Mouse (Mus musculus): ENCODE results near the gene Ctbp2. TPM values are rescaled to one million over a fixed set of nuclear protein-coding genes. Genes with fewer than 3 reads are reported as not detected.

The Ctbp2 gene
- polyA plus RNA-seq, 1 experiment from 2014 or later = 46.8 TPM

DNA sequence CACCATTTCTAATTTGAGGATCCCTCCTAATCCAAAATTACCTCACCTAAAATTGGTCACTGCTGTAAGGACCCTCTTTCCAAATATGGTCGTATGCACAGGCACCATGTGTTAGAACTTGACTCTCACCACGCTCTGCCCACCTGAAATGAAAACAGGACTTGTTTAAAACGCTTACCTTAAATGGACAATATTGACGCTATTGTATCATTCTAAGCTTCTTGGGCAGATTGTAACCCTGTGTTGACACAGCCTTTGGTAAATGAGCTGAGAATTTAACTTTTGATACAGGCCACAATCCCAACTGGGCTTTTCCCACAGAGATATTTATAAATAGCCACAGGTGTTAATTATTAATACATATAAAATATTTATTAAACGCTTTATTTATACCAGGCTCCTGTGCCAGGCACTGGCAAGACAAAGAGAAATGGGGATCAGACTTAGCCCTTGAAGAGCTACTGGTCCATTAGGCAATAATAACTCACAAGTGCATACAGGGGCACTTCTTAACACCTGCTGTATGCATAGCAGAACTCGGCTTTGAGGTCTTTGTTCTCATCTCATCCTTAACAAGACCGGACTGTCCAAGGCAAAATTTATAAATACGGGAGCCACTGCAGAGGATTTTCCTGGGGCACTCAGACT lies 15.7 kb upstream of the Ctbp2 start:
- no peak overlapping the region for H3K4me2 ChIP-seq
- H3K36me3 ChIP-seq = no peaks in the 10 kb centered on the region
- no peak overlapping the region for H3K27ac ChIP-seq (replicated peaks)
- H3K27me3 ChIP-seq (replicated peaks) = no peaks in the 10 kb centered on the region
- no peak overlapping the region for H3K9ac ChIP-seq
- no peaks in the 10 kb centered on the region for H3K4me1 ChIP-seq
- ATAC-seq (ENCODE audit: extremely low read depth, insufficient number of reproducible peaks, low FRiP score, low TSS enrichment) = no peak
- 0 out of 2 replicates have a peak, but pooled peaks cover 5% of the 10 kb centered on the region for H3K9me3 ChIP-seq
- WGBS = 75% methylated on average over 8 of the region's 8 CpGs
- no peak overlapping the region for H3K4me3 ChIP-seq

GRCm38 (mm10) chr7:133133552-133133951 lies 9.4 kb upstream of the Ctbp2 start:
- ATAC-seq (ENCODE audit: extremely low read depth, insufficient number of reproducible peaks, low FRiP score, low TSS enrichment) = no peak
- 69% methylated on average over 5 of the region's 5 CpGs for WGBS
- H3K27ac ChIP-seq (replicated peaks) = no peak overlapping the region

GRCm38 (mm10) chr7:133132702-133133101 lies 8.5 kb upstream of the Ctbp2 start:
- Histone ChIP-seq H3K9me3 (no peaks in the 10 kb centered on the region), H3K4me2 (no peak overlapping the region), H3K4me1 (no peaks in the 10 kb centered on the region), H3K27me3 (replicated peaks) (no peaks in the 10 kb centered on the region), H3K27ac (replicated peaks) (no peak overlapping the region), H3K4me3 (no peak overlapping the region), H3K36me3 (no peaks in the 10 kb centered on the region), H3K9ac (no peak overlapping the region)
- no peak for ATAC-seq (ENCODE audit: extremely low read depth, insufficient number of reproducible peaks, low FRiP score, low TSS enrichment)
- WGBS = 88% methylated on average over 5 of the region's 5 CpGs

More at GRCm38 (mm10) chr7:133133552-133133951, 9.4 kb upstream of the Ctbp2 start:
- H3K9ac ChIP-seq = no peak overlapping the region
- H3K9me3 ChIP-seq = no peaks in the 10 kb centered on the region
- H3K36me3 ChIP-seq = no peaks in the 10 kb centered on the region
- H3K27me3 ChIP-seq (replicated peaks) = no peaks in the 10 kb centered on the region
- no peaks in the 10 kb centered on the region for H3K4me1 ChIP-seq
- no peak overlapping the region for H3K4me2 ChIP-seq
- no peak overlapping the region for H3K4me3 ChIP-seq

DNA sequence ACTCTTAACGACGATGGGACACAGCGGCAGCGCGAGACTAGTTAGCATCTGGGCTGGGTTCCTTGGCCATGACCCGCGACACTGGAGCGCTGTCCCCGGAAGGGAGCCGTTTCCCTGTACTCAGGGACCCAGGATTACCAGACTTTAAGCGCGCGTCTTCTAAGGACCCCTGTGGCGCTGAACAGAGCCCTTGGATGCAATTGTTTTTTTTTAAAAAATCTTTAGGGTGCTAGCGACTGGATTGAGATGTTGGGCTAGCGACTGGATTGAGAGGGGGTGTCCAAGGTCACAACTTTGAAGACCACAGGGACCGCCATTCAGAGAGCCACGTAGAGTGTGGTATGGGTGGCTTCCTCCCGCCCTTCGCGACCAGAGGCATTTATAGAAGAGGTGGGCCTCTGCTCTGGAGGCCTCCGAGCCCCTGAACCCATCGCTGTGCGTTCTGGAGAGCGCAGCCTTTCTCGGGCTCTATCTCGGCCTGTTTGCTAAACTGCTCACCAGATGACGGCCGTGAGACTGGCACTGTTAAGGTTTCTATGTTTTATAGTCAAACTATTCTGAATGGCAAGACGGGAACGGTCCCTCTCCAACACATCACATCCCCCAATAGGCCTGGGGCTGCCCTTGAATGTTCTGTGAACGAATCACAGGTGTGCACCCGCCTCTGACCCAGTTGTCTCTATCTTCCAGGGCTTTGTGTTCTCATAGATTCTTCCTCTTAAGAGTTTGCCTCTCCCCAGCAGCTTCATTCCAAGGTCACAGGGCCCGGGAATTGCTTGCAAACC lies 739 bp upstream of the Ctbp2 start:
- H3K27ac ChIP-seq (replicated peaks) = peak overlapping the region; percentile 97
- no peaks in the 10 kb centered on the region for H3K36me3 ChIP-seq
- peak overlapping the region; percentile 85 for H3K4me2 ChIP-seq
- H3K9ac ChIP-seq = peak overlapping the region; percentile 99
- H3K4me3 ChIP-seq = peak overlapping the region; percentile 95
- WGBS = 7% methylated on average over 34 of the region's 34 CpGs
- H3K27me3 ChIP-seq (replicated peaks) = no peaks in the 10 kb centered on the region; the same call in 1 of the 2 replicates
- no peak for ATAC-seq (ENCODE audit: extremely low read depth, insufficient number of reproducible peaks, low FRiP score, low TSS enrichment)
- no peaks in the 10 kb centered on the region for H3K9me3 ChIP-seq
- H3K4me1 ChIP-seq = peaks cover 24% of the 10 kb centered on the region

- Histone ChIP-seq H3K36me3 (no peaks in the 10 kb centered on the region), H3K27ac (replicated peaks) (peak within 1 kb of the TSS; percentile 97), H3K4me2 (peak within 1 kb of the TSS; percentile 85), H3K27me3 (replicated peaks) (no peaks in the 10 kb centered on the region; the same call in 1 of the 2 replicates), H3K9me3 (no peaks in the 10 kb centered on the region), H3K9ac (peak within 1 kb of the TSS; percentile 99), H3K4me3 (peak within 1 kb of the TSS; percentile 95), H3K4me1 (peaks cover 39% of the 10 kb centered on the region)
- under 1% methylated on average over 38 of the region's 53 CpGs for WGBS
- ATAC-seq (ENCODE audit: extremely low read depth, insufficient number of reproducible peaks, low FRiP score, low TSS enrichment) = peak; percentile 31; the same call in 1 of the 2 replicates
Measured at GRCm38 (mm10) chr7:133123244-133123998, 733 bp downstream of the Ctbp2 start, which contains the start of gene Fgfr2. Gene Fgfr2 (minus strand): TSS chr7:133123350.

GRCm38 (mm10) chr7:133122379-133123243 lies 1.5 kb downstream of the Ctbp2 start:
- H3K27me3 ChIP-seq (replicated peaks) = no peaks in the 10 kb centered on the region; the same call in 1 of the 2 replicates
- peak overlapping the region; percentile 99 for H3K9ac ChIP-seq
- 0 out of 2 replicates have a peak, but pooled peaks have one; percentile 12 for ATAC-seq (ENCODE audit: extremely low read depth, insufficient number of reproducible peaks, low FRiP score, low TSS enrichment)
- H3K4me3 ChIP-seq = peak overlapping the region; percentile 95
- peaks cover 47% of the 10 kb centered on the region for H3K4me1 ChIP-seq
- peak overlapping the region; percentile 97 for H3K27ac ChIP-seq (replicated peaks)
- no peaks in the 10 kb centered on the region for H3K9me3 ChIP-seq
- under 1% methylated on average over 78 of the region's 102 CpGs for WGBS
- peak overlapping the region; percentile 85 for H3K4me2 ChIP-seq
- no peaks in the 10 kb centered on the region for H3K36me3 ChIP-seq

DNA sequence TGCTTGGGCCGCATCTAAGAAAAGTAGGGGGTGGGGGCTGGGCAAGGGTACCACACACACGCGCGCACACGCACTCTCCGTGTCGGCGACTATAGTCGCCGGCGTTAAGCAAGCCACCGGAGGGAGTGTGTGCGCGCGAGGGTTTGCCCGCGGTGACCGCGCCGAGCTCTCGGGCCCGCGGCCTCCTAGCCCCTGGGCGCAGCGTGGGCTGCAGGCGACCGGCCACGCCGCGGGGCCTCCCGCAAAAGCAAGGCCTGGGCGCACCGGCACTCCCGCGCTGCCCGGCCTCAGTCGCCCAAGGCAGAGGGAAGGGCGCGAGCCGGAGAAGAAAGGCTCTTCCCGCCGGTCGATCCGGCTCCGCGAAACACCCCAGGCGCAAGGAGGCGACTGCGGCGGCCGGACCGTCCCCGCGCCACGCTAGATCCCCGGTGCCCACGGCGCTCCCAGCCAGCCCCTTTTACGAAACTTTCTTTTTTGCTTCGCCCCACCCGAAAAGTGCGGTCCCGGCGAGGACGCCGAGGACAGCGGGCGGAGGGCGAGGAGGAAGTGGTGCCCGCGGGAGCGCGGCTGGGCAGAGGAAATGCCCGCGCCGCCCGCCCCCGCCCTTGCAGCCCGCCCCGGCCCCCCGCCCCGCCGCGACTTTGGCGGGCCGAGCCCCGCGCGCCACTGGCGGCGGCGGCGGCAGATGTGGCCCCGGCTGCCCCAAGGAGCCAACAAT lies 2.3 kb downstream of the Ctbp2 start:
- peak overlapping the region; percentile 95 for H3K4me3 ChIP-seq
- peaks cover 55% of the 10 kb centered on the region for H3K4me1 ChIP-seq
- peak overlapping the region; percentile 85 for H3K4me2 ChIP-seq
- H3K27me3 ChIP-seq (replicated peaks) = no peaks in the 10 kb centered on the region; the same call in 1 of the 2 replicates
- WGBS = under 1% methylated on average over 86 of the region's 94 CpGs
- ATAC-seq (ENCODE audit: extremely low read depth, insufficient number of reproducible peaks, low FRiP score, low TSS enrichment) = no peak
- no peaks in the 10 kb centered on the region for H3K36me3 ChIP-seq
- no peaks in the 10 kb centered on the region for H3K9me3 ChIP-seq
- H3K27ac ChIP-seq (replicated peaks) = peak overlapping the region; percentile 97
- peak overlapping the region; percentile 99 for H3K9ac ChIP-seq

DNA sequence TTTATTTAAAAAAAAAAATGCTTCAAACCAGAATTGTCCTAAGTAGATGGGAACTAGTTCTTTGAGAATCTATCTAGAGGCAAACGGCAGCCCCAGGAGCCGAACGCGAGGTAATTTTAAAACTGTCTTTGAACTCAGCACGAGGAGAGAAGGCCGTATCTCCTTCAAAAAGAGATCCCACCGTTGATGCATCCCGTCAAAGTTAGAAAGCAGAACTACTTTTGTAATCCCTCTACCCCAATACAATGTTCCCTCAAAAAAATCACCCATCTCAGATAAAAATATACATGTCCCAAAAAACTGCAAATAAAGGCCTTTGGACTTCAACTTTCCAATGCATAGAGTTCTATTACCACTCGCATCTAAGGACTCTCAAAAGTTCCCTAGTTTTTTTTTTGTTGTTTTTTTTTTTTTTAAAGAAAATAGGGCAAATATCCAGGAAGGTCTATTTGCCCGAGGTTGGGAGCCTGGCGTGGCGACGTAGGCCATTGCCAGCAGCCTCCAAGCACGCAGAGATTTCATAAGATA lies 3.0 kb downstream of the Ctbp2 start:
- peak overlapping the region; percentile 99 for H3K9ac ChIP-seq
- H3K9me3 ChIP-seq = no peaks in the 10 kb centered on the region
- WGBS = 2% methylated on average over 14 of the region's 14 CpGs
- peak overlapping the region; percentile 97 for H3K27ac ChIP-seq (replicated peaks)
- peaks cover 62% of the 10 kb centered on the region for H3K4me1 ChIP-seq
- peak overlapping the region; percentile 95 for H3K4me3 ChIP-seq
- H3K4me2 ChIP-seq = peak overlapping the region; percentile 85
- no peaks in the 10 kb centered on the region for H3K27me3 ChIP-seq (replicated peaks)
- H3K36me3 ChIP-seq = no peaks in the 10 kb centered on the region
- no peak for ATAC-seq (ENCODE audit: extremely low read depth, insufficient number of reproducible peaks, low FRiP score, low TSS enrichment)

GRCm38 (mm10) chr7:133120221-133120751 lies 3.9 kb downstream of the Ctbp2 start:
- 9% methylated on average over 15 of the region's 15 CpGs for WGBS
- H3K4me3 ChIP-seq = peak overlapping the region; percentile 95
- H3K4me1 ChIP-seq = peaks cover 67% of the 10 kb centered on the region
- no peaks in the 10 kb centered on the region for H3K36me3 ChIP-seq
- peak overlapping the region; percentile 82 for H3K9ac ChIP-seq
- H3K9me3 ChIP-seq = no peaks in the 10 kb centered on the region
- H3K27ac ChIP-seq (replicated peaks) = peak overlapping the region; percentile 20; the same call in 1 of the 2 replicates
- no peaks in the 10 kb centered on the region for H3K27me3 ChIP-seq (replicated peaks)
- no peak for ATAC-seq (ENCODE audit: extremely low read depth, insufficient number of reproducible peaks, low FRiP score, low TSS enrichment)
- peak overlapping the region; percentile 85 for H3K4me2 ChIP-seq
